Mouse (Mus musculus) forebrain, postnatal 0 days (tissue): ENCODE data around the gene Adcy9. TPM values are rescaled to one million over a fixed set of nuclear protein-coding genes. Genes with fewer than 3 reads are reported as not detected.

Experiments used
- ATAC-seq: fragments of 200-750 bp; cut with Nextera tagmentation; 2 replicates; pipeline ENCODE4 v1.8.0; 2017; ENCODE audit warnings: mild to moderate bottlenecking, moderate library complexity
- DNase-seq: peaks from one replicate; pipeline ENCODE4 v3.0.0-alpha.2; 2015
- H3K27ac ChIP-seq: fragments of 300-500 bp; sonication (generic); 2 replicates; pipeline ENCODE4 v1.5.1; 2014; ENCODE audit warnings: low read depth, mild to moderate bottlenecking, antibody characterized with exemption, low read length, moderate library complexity, mixed read lengths
- H3K27me3 ChIP-seq: fragments of 300-500 bp; sonication (generic); 2 replicates; pipeline ENCODE4 v1.6.1; 2014; ENCODE audit warnings: mild to moderate bottlenecking, low read length, mixed read lengths; ENCODE audit not compliant: insufficient read depth
- H3K36me3 ChIP-seq: fragments of 300-500 bp; sonication (generic); 2 replicates; pipeline ENCODE4 v1.6.1; 2014; ENCODE audit warnings: mild to moderate bottlenecking, moderate library complexity; ENCODE audit not compliant: insufficient read depth
- H3K4me1 ChIP-seq: fragments of 300-500 bp; sonication (generic); 2 replicates; pipeline ENCODE4 v1.6.1; 2014; ENCODE audit warnings: antibody characterized with exemption; ENCODE audit not compliant: insufficient read depth
- H3K4me2 ChIP-seq: fragments of 300-500 bp; sonication (generic); 2 replicates; pipeline ENCODE4 v1.6.1; 2014; ENCODE audit warnings: low read depth, mild to moderate bottlenecking, moderate library complexity
- H3K4me3 ChIP-seq: fragments of 300-500 bp; sonication (generic); 2 replicates; pipeline ENCODE4 v1.5.1; 2014; ENCODE audit warnings: low read depth, low read length, mixed read lengths
- H3K9ac ChIP-seq: fragments of 300-500 bp; sonication (generic); 2 replicates; pipeline ENCODE4 v1.6.1; 2014; ENCODE audit warnings: mild to moderate bottlenecking
- H3K9me3 ChIP-seq: fragments of 300-500 bp; sonication (generic); 2 replicates; pipeline ENCODE4 v1.6.1; 2016; ENCODE audit warnings: low read length
- CTCF ChIP-seq: sonication (generic); IDR thresholded peaks from 2 replicates; pipeline ENCODE4 v1.5.1; 2016; ENCODE audit warnings: antibody characterized with exemption, control low read depth, low read depth
- WGBS: fragments of 180-500 bp; shearing (Covaris S2); extraction: QIAGEN DNeasy Blood & Tissue Kit; methylation state at CpG from one replicate; pipeline ENCODE4 v1.1.7; 2014; 5-methylcytosine and 5-hydroxymethylcytosine counted together
- polyA plus RNA-seq: library from polyadenylated mRNA; unstranded; fragments of >200 nt; fragmentation: Nextera tagmentation; extraction: Ambion mirVana; gene quantifications from 2 replicates; pipeline ENCODE4 v1.2.1, GENCODE M21; 2015
- total RNA-seq: library from RNA; depleted of rRNA; stranded (reverse); fragments of >200 nt; gene quantifications from 2 replicates; pipeline ENCODE4 v1.2.3, GENCODE M21; 2014

Adcy9 gene
- total and polyA plus RNA-seq, 2 experiments from 2014 or later = 3.8 to 19.9 TPM

DNA sequence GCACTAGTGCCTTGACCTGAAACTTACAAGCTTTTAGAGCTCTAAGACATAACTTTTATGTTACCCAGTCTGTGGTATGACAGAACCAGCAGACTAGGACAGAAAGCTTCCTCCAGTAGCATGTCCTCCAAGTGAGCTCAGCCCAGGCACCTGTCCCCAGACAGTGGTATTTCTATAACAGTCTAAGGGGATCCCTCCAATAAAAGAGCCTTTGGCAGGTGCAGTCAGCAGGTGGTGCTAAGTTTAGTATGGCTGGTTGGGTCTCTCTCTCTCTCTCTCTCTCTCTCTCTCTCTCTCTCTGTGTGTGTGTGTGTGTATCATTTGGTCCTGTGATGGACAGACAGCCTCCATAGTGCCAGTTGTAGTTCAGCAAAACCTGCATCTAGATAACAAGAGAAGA lies 95.3 kb downstream of the Adcy9 start:
- TF ChIP-seq CTCF = no peak
- no peaks in the 10 kb centered on the region for H3K27me3 ChIP-seq
- no peaks in the 10 kb centered on the region for H3K36me3 ChIP-seq
- H3K9me3 ChIP-seq = no peaks in the 10 kb centered on the region
- no peak overlapping the region for H3K9ac ChIP-seq
- DNase-seq = no peak
- H3K27ac ChIP-seq = no peak overlapping the region
- no peaks in the 10 kb centered on the region for H3K4me1 ChIP-seq
- no peak overlapping the region for H3K4me3 ChIP-seq
- no peak overlapping the region for H3K4me2 ChIP-seq
- no peak for ATAC-seq

DNA sequence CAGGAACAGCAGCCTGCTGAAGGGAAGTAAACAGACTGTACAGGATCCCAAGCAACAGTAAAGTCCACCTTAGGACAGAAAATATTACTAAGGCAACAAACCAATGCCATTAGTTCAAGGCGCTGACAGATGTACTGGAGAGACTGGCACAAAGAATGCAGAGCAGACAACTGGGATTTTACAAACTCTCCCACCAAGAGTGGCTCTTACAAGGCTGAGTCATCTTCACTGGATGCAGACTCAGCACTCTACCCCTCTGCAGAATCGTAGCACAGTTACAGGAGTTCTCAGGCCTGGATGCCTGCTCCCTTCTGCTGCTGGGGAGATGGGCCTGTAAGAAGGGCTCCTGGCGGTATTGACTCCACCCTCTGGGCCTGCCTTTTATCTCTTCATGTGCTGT lies 99.4 kb downstream of the Adcy9 start:
- Histone ChIP-seq H3K9ac (no peak overlapping the region), H3K4me2 (no peak overlapping the region), H3K36me3 (no peaks in the 10 kb centered on the region), H3K27ac (no peak overlapping the region), H3K4me1 (peaks cover 8% of the 10 kb centered on the region; the same call in 1 of the 2 replicates), H3K4me3 (no peak overlapping the region), H3K27me3 (no peaks in the 10 kb centered on the region), H3K9me3 (no peaks in the 10 kb centered on the region)
- no peak for ATAC-seq
- no peak for TF ChIP-seq CTCF
- DNase-seq = no peak
- 67% methylated on average over 3 of the region's 3 CpGs for WGBS

GRCm38 (mm10) chr16:4318001-4318526 lies 102.2 kb downstream of the Adcy9 start:
- 53% methylated on average over 6 of the region's 6 CpGs for WGBS
- ATAC-seq = peak; percentile 81

GRCm38 (mm10) chr16:4316094-4316474 lies 104.2 kb downstream of the Adcy9 start:
- H3K9ac ChIP-seq = no peak overlapping the region
- peak; percentile 100 for TF ChIP-seq CTCF
- no peaks in the 10 kb centered on the region for H3K36me3 ChIP-seq
- 33% methylated on average over 3 of the region's 3 CpGs for WGBS
- peaks cover 8% of the 10 kb centered on the region; the same call in 1 of the 2 replicates for H3K4me1 ChIP-seq
- ATAC-seq (peak; percentile 81), DNase-seq (peak; percentile 90)
- H3K4me2 ChIP-seq = no peak overlapping the region
- H3K27me3 ChIP-seq = no peaks in the 10 kb centered on the region
- H3K9me3 ChIP-seq = no peaks in the 10 kb centered on the region
- H3K4me3 ChIP-seq = no peak overlapping the region
- no peak overlapping the region for H3K27ac ChIP-seq

More at GRCm38 (mm10) chr16:4318001-4318526, 102.2 kb downstream of the Adcy9 start:
- no peak overlapping the region for H3K4me2 ChIP-seq
- peaks cover 8% of the 10 kb centered on the region; the same call in 1 of the 2 replicates for H3K4me1 ChIP-seq
- no peak overlapping the region for H3K9ac ChIP-seq
- no peak overlapping the region for H3K4me3 ChIP-seq
- DNase-seq = peak; percentile 70
- no peaks in the 10 kb centered on the region for H3K27me3 ChIP-seq
- no peaks in the 10 kb centered on the region for H3K36me3 ChIP-seq
- no peak for TF ChIP-seq CTCF
- H3K9me3 ChIP-seq = no peaks in the 10 kb centered on the region
- H3K27ac ChIP-seq = no peak overlapping the region

DNA sequence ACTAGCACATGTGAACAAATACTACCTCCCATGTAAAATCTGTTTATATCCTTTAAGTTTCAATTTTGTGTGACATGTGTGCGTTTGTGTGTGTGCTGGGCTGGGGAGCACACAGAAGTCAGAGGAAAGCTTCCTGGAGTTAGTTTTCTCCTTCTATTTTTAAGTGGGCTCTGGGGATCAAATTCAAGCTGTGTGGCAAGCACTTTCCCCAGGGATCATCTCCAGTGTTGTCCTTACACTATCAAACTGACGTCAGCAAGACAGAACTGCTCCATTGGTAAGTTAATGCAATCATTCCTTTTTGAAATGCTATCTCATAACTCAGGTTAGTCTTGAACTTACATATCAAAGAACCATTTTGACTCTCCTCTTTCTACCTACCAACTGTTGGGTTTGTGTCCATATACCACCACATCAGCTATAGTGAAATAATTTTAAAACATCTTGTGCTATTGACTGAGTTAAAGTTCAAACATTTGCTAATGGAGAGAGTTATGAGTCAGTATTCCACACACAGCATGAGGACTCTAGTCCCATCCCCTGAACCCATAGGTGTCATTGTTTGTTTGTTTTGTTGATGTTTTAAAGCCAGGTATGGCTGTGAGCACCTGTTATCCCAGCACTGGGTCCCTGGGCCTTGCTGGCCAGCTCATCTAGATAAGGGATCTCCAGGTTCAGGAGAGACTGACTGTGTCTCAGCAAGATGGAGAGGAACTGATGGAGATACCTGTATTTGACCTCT lies 104.8 kb downstream of the Adcy9 start:
- H3K9ac ChIP-seq = no peak overlapping the region
- no peaks in the 10 kb centered on the region for H3K36me3 ChIP-seq
- H3K4me2 ChIP-seq = no peak overlapping the region
- H3K27me3 ChIP-seq = no peaks in the 10 kb centered on the region
- H3K4me1 ChIP-seq = peaks cover 8% of the 10 kb centered on the region; the same call in 1 of the 2 replicates
- H3K4me3 ChIP-seq = no peak overlapping the region
- no peaks in the 10 kb centered on the region for H3K9me3 ChIP-seq
- no peak for TF ChIP-seq CTCF
- 81% methylated on average over 2 of the region's 2 CpGs for WGBS
- no peak for DNase-seq
- no peak overlapping the region for H3K27ac ChIP-seq
- no peak for ATAC-seq

DNA sequence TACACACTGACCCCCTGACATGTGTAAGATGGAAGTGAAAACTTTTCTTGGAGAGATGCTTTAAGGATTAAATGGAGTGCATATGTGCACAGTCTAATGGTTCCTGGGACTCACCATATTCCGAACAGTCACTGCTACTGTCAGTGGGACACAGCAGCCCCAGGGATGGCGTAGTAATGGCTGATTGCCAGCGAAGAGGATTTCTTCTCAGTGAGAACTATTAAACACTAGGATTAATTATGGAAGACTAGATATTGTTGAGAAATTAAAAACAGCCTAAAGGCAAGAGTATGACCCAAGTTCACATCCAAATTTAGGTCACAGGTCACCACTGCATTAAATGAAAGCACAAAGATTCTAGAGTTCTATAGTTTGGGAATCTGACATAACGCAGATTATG lies 105.4 kb downstream of the Adcy9 start:
- no peak overlapping the region for H3K4me2 ChIP-seq
- ATAC-seq = no peak
- H3K9me3 ChIP-seq = no peaks in the 10 kb centered on the region
- no peak overlapping the region for H3K9ac ChIP-seq
- WGBS = 88% methylated on average over 4 of the region's 4 CpGs
- no peaks in the 10 kb centered on the region for H3K36me3 ChIP-seq
- no peaks in the 10 kb centered on the region for H3K27me3 ChIP-seq
- no peak for TF ChIP-seq CTCF
- H3K27ac ChIP-seq = no peak overlapping the region
- DNase-seq = no peak
- no peak overlapping the region for H3K4me3 ChIP-seq
- H3K4me1 ChIP-seq = peaks cover 8% of the 10 kb centered on the region; the same call in 1 of the 2 replicates

DNA sequence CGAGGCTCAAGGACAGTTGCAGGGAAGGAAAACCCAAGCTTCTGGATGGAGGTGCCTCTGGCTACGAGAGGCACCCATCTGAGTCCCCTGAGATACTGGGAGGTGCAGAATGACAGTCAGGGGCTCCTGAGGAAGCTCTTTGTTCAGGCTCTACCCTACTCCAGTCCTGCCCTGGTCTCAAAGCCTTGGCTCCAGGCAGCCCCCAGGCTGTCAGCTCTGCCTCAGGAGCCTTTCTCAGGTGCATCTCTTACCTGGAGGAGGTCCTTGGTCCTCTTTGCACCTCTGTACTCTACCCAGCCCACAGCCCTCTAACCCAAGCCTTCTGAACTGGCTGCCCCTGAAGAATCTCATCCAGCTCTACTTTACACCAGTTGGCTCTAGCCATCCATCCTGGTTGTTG lies 108.3 kb downstream of the Adcy9 start:
- WGBS = 72% methylated on average over 2 of the region's 2 CpGs
- H3K9me3 ChIP-seq = no peaks in the 10 kb centered on the region
- H3K27me3 ChIP-seq = no peaks in the 10 kb centered on the region
- H3K9ac ChIP-seq = no peak overlapping the region
- TF ChIP-seq CTCF = no peak
- no peak overlapping the region for H3K4me2 ChIP-seq
- no peak for ATAC-seq
- no peak for DNase-seq
- no peaks in the 10 kb centered on the region for H3K36me3 ChIP-seq
- no peak overlapping the region for H3K4me3 ChIP-seq
- no peak overlapping the region for H3K27ac ChIP-seq
- H3K4me1 ChIP-seq = no peaks in the 10 kb centered on the region
